Mouse (Mus musculus) ES-Bruce4 (cell line): Measurements from ENCODE around the gene Phospho2.

Experiments
- EP300 ChIP-seq: IDR thresholded peaks from 2 replicates; pipeline ENCODE4 v1.6.1; 2011; ENCODE audit warnings: low read depth, low read length; ENCODE audit not compliant: insufficient read depth
- POLR2A ChIP-seq: IDR thresholded peaks from one replicate; pipeline ENCODE4 v1.8.1; 2011; ENCODE audit warnings: low read length; ENCODE audit not compliant: insufficient read depth

DNA sequence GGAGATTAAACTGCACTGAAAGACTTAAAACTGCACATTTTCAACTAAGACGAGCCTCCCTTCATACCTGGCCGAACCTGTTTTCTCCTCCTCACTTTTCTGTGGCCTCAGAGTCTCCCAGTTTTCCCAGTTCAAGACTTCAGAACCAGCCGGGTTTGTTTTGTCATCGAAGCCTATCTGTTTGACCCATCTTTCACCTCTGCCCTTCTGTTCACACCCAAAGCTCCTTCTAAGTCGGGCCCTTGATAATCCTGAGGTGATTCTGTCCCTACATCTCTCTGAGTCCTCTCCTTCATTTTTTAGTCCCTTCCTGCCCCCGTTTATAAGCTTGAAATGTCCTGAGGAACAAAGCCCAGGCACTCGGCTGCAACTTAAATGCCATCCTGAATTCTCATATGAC, 38.6 kb downstream of the Phospho2 start:
- no peak for TF ChIP-seq POLR2A
- TF ChIP-seq EP300, result no peak
